Mouse (Mus musculus): Measurements from ENCODE around the gene Fbxl17. TPM values are rescaled to one million over a fixed set of nuclear protein-coding genes. Genes with fewer than 3 reads are reported as not detected.
A peak's percentile ranks its signal among the peaks of the same experiment; 100 is the strongest.

The Fbxl17 gene
- 9.0 and 9.2 TPM in 2 replicates for polyA plus RNA-seq (2014; fragmentation: Nextera tagmentation; extraction: Ambion mirVana)

- Histone ChIP-seq H3K9me3 (ENCODE audit: low read depth, low read length) (no peaks in the 10 kb centered on the region), H3K4me3 (ENCODE audit: low read depth, low read length) (peak within 1 kb of the TSS; percentile 85), H3K27me3 (ENCODE audit: insufficient read depth, low read length) (no peaks in the 10 kb centered on the region), H3K36me3 (ENCODE audit: insufficient read depth) (peaks cover 5% of the 10 kb centered on the region; the same call in 1 of the 2 replicates), H3K4me1 (ENCODE audit: insufficient read depth) (peaks cover 13% of the 10 kb centered on the region), H3K4me2 (peak within 1 kb of the TSS; percentile 72), H3K9ac (peak within 1 kb of the TSS; percentile 96), H3K27ac (ENCODE audit: low read depth) (peak within 1 kb of the TSS; percentile 99)
- DNase-seq (peak; percentile 70), ATAC-seq (ENCODE audit: insufficient read depth) (peak; percentile 62)
- no peak for TF ChIP-seq CTCF (IDR thresholded peaks at IDR 0.05; ENCODE audit: low read depth)
- WGBS, result under 1% methylated on average over 70 of the region's 80 CpGs
Observed at GRCm38 (mm10) chr17:63499636-63500155, at the start of gene Fbxl17. Gene Fbxl17 (minus strand): TSS chr17:63500017.

DNA sequence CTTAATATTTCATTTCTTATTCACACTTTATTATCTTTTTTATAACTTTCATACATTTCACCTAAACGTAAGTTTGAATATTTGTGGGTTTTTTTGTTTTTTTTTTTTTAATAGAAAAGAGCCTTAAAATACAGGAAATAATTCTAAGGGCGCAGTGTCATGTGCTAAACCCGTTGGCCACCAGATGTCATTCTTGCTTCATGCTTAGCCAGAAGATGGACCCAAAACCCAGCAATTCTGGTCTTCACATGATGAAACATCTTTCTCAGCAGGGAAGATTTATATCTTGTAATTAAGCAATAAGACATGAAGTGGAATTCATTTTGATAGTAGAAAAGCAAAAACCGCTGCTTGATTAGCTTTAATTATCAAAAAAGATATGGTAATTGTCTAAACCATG, 47.6 kb upstream of the Fbxl17 start:
- Histone ChIP-seq H3K9ac (no peak overlapping the region), H3K36me3 (ENCODE audit: insufficient read depth) (no peaks in the 10 kb centered on the region), H3K27ac (ENCODE audit: low read depth) (no peak overlapping the region), H3K4me1 (ENCODE audit: insufficient read depth) (no peaks in the 10 kb centered on the region), H3K4me2 (no peak overlapping the region), H3K4me3 (ENCODE audit: low read depth, low read length) (no peak overlapping the region), H3K9me3 (ENCODE audit: low read depth, low read length) (no peaks in the 10 kb centered on the region), H3K27me3 (ENCODE audit: insufficient read depth, low read length) (no peaks in the 10 kb centered on the region)
- TF ChIP-seq CTCF (IDR thresholded peaks at IDR 0.05; ENCODE audit: low read depth), result peak; percentile 56
- DNase-seq, result peak; percentile 53
- WGBS, result 78% methylated on average over 4 of the region's 4 CpGs
- ATAC-seq (ENCODE audit: insufficient read depth), result no peak

GRCm38 (mm10) chr17:63534576-63535265, 34.9 kb upstream of the Fbxl17 start:
- no peak overlapping the region for H3K27ac ChIP-seq (ENCODE audit: low read depth)
- TF ChIP-seq CTCF (IDR thresholded peaks at IDR 0.05; ENCODE audit: low read depth), result no peak
- no peak for DNase-seq
- no peaks in the 10 kb centered on the region for H3K9me3 ChIP-seq (ENCODE audit: low read depth, low read length)
- 86% methylated on average over 17 of the region's 17 CpGs for WGBS
- H3K9ac ChIP-seq, result no peak overlapping the region
- H3K4me1 ChIP-seq (ENCODE audit: insufficient read depth), result no peaks in the 10 kb centered on the region
- H3K4me3 ChIP-seq (ENCODE audit: low read depth, low read length), result no peak overlapping the region
- no peaks in the 10 kb centered on the region for H3K36me3 ChIP-seq (ENCODE audit: insufficient read depth)
- H3K27me3 ChIP-seq (ENCODE audit: insufficient read depth, low read length), result no peaks in the 10 kb centered on the region
- no peak for ATAC-seq (ENCODE audit: insufficient read depth)
- H3K4me2 ChIP-seq, result no peak overlapping the region

DNA sequence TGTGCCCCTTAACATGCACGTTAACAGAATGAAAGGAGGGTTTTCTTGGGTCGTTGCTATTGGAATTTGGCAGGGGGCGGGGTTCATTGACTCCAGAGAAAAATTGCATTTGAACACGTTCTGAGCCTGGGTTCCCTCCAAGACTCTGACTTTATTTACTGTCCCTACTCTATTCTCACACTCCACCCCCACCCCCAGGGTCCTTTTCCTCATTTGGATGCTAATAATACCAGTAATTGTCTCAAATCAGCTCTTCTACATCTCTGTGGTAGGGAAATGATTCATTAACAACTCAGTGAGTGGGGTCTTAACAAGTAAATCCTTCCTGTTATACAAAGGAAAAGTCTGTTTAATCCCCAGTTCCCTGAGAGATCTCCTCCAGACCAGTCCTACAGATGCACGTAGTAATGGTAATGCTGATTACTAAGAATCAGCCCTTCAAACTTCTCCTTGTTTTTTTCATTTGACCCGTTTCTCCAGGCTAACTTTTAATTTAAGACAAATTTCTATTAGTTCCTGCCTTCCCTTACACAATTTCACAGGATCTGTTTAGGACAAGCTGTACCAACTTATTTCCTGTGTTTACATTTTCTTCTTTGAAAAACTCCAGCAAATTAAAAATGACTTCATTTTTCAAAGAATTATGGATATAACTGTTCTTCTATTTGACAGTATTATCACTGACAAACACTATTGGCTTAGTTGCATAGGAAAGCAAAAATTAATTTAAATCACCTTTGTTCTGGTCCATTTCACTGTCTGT, 33.4 kb upstream of the Fbxl17 start:
- ATAC-seq (ENCODE audit: insufficient read depth) (no peak), DNase-seq (no peak)
- WGBS, result 29% methylated on average over 6 of the region's 6 CpGs

GRCm38 (mm10) chr17:63529476-63529875, 29.7 kb upstream of the Fbxl17 start:
- no peak overlapping the region for H3K4me3 ChIP-seq (ENCODE audit: low read depth, low read length)
- H3K4me2 ChIP-seq, result no peak overlapping the region
- no peak overlapping the region for H3K9ac ChIP-seq
- H3K4me1 ChIP-seq (ENCODE audit: insufficient read depth), result no peaks in the 10 kb centered on the region
- H3K27ac ChIP-seq (ENCODE audit: low read depth), result no peak overlapping the region
- H3K36me3 ChIP-seq (ENCODE audit: insufficient read depth), result no peaks in the 10 kb centered on the region
- H3K27me3 ChIP-seq (ENCODE audit: insufficient read depth, low read length), result no peaks in the 10 kb centered on the region
- WGBS, result 73% methylated on average over 6 of the region's 6 CpGs
- no peak for DNase-seq
- H3K9me3 ChIP-seq (ENCODE audit: low read depth, low read length), result no peaks in the 10 kb centered on the region
- no peak for TF ChIP-seq CTCF (IDR thresholded peaks at IDR 0.05; ENCODE audit: low read depth)
- ATAC-seq (ENCODE audit: insufficient read depth), result no peak

More for the DNA sequence above, 33.4 kb upstream of the Fbxl17 start:
- H3K9ac ChIP-seq, result no peak overlapping the region
- H3K27me3 ChIP-seq (ENCODE audit: insufficient read depth, low read length), result no peaks in the 10 kb centered on the region
- H3K9me3 ChIP-seq (ENCODE audit: low read depth, low read length), result no peaks in the 10 kb centered on the region
- H3K4me3 ChIP-seq (ENCODE audit: low read depth, low read length), result no peak overlapping the region
- H3K4me2 ChIP-seq, result no peak overlapping the region
- no peak overlapping the region for H3K27ac ChIP-seq (ENCODE audit: low read depth)
- H3K36me3 ChIP-seq (ENCODE audit: insufficient read depth), result no peaks in the 10 kb centered on the region
- TF ChIP-seq CTCF (IDR thresholded peaks at IDR 0.05; ENCODE audit: low read depth), result no peak
- no peaks in the 10 kb centered on the region for H3K4me1 ChIP-seq (ENCODE audit: insufficient read depth)

- H3K9ac ChIP-seq, result no peak overlapping the region
- H3K4me1 ChIP-seq (ENCODE audit: insufficient read depth), result no peaks in the 10 kb centered on the region
- no peak overlapping the region for H3K4me3 ChIP-seq (ENCODE audit: low read depth, low read length)
- H3K9me3 ChIP-seq (ENCODE audit: low read depth, low read length), result no peaks in the 10 kb centered on the region
- 73% methylated on average over 2 of the region's 2 CpGs for WGBS
- H3K4me2 ChIP-seq, result no peak overlapping the region
- no peaks in the 10 kb centered on the region for H3K27me3 ChIP-seq (ENCODE audit: insufficient read depth, low read length)
- H3K36me3 ChIP-seq (ENCODE audit: insufficient read depth), result no peaks in the 10 kb centered on the region
- no peak for TF ChIP-seq CTCF (IDR thresholded peaks at IDR 0.05; ENCODE audit: low read depth)
- peak; percentile 72 for DNase-seq
- no peak overlapping the region for H3K27ac ChIP-seq (ENCODE audit: low read depth)
- ATAC-seq (ENCODE audit: insufficient read depth), result no peak
Observed at GRCm38 (mm10) chr17:63520691-63521090, 20.9 kb upstream of the Fbxl17 start.

GRCm38 (mm10) chr17:63510451-63510850, 10.6 kb upstream of the Fbxl17 start:
- H3K9me3 ChIP-seq (ENCODE audit: low read depth, low read length), result no peaks in the 10 kb centered on the region
- peak; percentile 81 for DNase-seq
- no peak for ATAC-seq (ENCODE audit: insufficient read depth)
- no peaks in the 10 kb centered on the region for H3K27me3 ChIP-seq (ENCODE audit: insufficient read depth, low read length)
- 33% methylated on average over 2 of the region's 2 CpGs for WGBS
- H3K4me2 ChIP-seq, result no peak overlapping the region
- no peak for TF ChIP-seq CTCF (IDR thresholded peaks at IDR 0.05; ENCODE audit: low read depth)
- H3K9ac ChIP-seq, result no peak overlapping the region
- H3K4me3 ChIP-seq (ENCODE audit: low read depth, low read length), result no peak overlapping the region
- no peaks in the 10 kb centered on the region for H3K4me1 ChIP-seq (ENCODE audit: insufficient read depth)
- H3K27ac ChIP-seq (ENCODE audit: low read depth), result no peak overlapping the region
- no peaks in the 10 kb centered on the region for H3K36me3 ChIP-seq (ENCODE audit: insufficient read depth)

All from lung, embryonic 14.5 days (tissue).